Mouse (Mus musculus) thymus, postnatal 25 days (tissue): ENCODE data around the gene Pramel4.
"Not testable (repeated sequence)": the region's sequence is repeated elsewhere in the genome, so short reads cannot be mapped to it uniquely, and the experiment has no call there.

Source experiments
- DNase-seq: peaks from one replicate; pipeline ENCODE4 v3.0.0; 2022

The Pramel4 gene

DNA sequence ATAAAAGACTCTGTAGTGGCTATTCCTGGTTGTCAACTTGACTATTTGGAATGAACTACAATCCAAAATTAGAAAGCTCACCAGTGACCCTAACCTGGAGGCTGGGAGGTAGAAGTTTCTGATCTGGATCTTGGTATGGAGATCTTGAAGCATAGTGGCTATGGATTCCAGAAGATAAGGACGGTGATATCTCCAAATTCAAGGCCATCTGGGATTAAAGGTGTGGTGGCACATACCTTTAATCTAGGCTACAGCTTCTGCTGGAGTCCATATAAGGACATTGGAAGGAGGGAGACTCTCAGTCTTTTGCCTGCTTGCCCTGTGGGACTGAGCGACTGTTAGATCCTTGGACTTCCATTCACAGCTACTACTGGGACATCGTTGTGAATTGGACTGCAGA, at the start of gene Pramel4:
TSS of gene Pramel4 (plus strand) at position 301 of the 400 bp plus-strand sequence.
- DNase-seq, result not testable (repeated sequence)

DNA sequence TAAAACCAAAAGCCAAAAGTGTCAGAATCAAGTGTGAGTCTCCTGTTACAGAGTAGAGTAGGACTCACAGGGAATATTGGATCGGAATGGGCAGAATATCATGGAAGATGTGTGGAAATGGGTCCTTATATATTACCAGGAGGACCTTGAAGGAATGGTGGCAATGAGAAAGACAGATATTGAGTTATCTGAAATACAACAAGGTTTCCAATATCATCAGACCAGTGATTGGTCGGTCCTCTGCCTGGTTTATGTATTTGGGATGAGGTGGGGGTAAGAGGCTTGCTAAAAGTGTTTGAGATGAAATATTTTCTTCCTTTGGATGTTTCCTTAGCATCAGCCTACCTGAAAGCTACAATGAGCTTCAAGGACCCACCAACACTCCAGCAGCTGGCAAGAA, 47.2 kb downstream of the Pramel4 start, which contains the start of gene Gm13102:
TSS of gene Gm13102 (plus strand) at position 301 of the 400 bp plus-strand sequence.
- DNase-seq, result not testable (repeated sequence)
